Mouse (Mus musculus) heart, postnatal 14 days (tissue): ENCODE results near the gene Cdk8. TPM values are rescaled to one million over a fixed set of nuclear protein-coding genes. Genes with fewer than 3 reads are reported as not detected.

Source experiments
- DNase-seq, 2 experiments: peaks; one replicate each; pipeline ENCODE4 v3.0.0; 2021 to 2022
- intact Hi-C: fragments of 180-260 bp; cut with DNase I; formaldehyde crosslinking; loops from one replicate; pipeline ENCODE4 v1.15.1; 2025
- total RNA-seq, 2 experiments: library from RNA; stranded (reverse); gene quantifications; 2 replicates each; pipeline ENCODE4 v1.2.3; 2021

The Cdk8 gene
- total RNA-seq, 2 experiments from 2014 or later = 21.7 to 24.1 TPM

DNA sequence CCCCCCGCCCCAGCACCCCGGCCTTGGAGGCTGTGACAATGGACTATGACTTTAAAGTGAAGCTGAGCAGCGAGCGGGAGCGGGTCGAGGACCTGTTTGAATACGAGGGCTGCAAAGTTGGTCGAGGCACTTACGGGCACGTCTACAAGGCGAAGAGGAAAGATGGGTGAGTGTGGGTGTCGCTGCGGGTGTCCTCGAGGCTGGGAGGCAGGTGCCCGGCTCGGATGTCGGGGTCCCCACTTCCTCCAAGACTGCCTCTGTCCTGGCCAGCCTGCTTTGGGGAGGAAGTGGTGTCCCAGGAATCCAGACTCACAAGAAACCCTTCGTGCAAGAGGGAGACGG lies 596 bp downstream of the Cdk8 start:
- intact Hi-C loops = loop anchor here (10.0 kb wide), 1 partner anchor 53 kb away; no protein-coding TSS in a partner anchor
- no peak for DNase-seq

DNA sequence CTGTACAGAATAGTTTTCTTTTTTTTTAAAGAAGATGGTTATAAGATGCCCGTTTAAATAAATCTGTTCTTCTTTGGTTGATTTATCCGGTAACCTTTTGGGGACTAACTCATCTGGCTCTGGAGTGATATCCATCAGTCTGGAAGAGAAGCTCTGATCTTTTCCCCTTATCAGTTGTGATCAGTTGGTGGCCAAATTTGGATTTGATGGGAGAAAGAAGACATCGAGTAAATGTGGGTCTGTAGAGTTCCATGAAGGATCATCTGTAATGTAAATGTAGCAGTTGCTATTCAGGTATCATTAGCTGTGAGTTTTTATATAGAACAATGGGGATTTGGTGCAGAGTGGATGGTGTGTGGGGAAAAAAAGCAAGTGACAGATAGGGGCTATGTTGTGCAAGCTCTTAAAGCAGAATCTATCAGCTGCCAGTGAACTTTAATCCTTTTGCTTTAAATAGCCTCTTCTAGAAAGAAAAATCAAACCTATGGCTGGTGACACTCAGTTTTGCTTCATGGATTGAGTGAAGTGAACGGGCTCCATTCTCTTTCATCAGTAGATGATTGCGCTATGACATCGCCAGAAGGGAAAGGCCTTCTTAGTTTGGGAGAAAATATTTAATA lies 1.1 kb downstream of the Cdk8 start:
- no peak for DNase-seq
- intact Hi-C loops = loop anchor here (10.0 kb wide), 1 partner anchor 53 kb away; no protein-coding TSS in a partner anchor

DNA sequence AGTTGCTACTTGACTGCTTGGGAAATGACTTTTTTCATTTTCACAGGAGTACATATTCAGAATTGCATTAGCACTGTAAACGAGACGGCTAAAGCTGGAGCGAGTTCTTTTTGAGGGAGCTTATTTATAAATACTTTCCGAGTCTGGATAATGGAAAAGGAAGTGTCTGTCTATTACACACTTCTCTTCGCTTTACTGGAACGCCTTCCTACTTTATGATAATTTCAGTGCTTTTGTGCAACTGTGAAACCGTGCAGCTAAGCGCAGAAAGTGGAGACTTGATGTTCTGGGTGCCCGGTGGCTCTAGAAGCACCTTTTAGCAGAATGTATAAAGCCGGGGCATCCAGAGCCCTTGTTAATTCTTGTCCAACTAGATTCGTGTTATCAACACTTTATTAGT lies 1.8 kb downstream of the Cdk8 start:
- intact Hi-C loops = loop anchor here (10.0 kb wide), 1 partner anchor 52 kb away; no protein-coding TSS in a partner anchor
- DNase-seq = no peak

DNA sequence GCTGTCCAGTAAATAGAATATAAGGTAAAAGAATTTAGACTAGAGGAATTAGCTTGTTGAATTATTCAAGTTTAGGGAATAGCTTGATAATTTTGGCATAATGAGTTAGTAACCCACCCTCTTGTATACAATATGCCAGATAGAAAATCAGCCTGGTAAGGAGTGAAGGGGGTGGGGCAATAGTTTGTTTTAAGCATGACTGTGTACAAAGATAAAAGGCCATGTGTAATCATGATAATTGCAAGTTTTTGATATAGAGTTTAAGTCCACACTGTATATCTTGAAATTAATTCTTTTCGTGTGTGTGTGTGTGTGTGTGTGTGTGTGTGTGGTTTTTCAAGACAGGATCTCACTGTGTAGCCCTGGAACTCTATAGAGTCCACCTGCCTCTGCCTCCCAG lies 3.3 kb downstream of the Cdk8 start:
- no peak for DNase-seq
- intact Hi-C loops = loop anchor here (10.0 kb wide), 1 partner anchor 50 kb away; no protein-coding TSS in a partner anchor

DNA sequence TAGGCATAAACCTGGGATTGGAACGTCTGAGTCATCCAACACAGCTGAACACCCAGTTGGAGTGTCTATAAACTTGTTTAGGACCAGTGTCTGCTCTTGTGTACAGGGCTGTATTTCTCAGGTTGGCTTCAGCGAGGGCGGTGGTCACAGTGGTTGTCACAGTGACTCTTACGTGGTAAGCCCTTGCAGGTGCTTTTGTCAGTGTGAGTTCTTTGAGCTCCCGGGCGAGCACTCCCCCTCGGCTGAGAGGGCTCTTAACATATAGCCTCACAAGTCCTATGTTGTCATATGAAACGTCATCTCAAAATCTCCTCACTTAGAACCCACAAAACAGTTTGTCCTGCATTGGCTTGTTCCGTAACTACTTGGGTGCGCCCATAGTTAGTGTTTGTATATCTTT lies 7.2 kb downstream of the Cdk8 start:
- no peak for DNase-seq
- intact Hi-C loops = loop anchor here (10.0 kb wide), 1 partner anchor 47 kb away; no protein-coding TSS in a partner anchor

DNA sequence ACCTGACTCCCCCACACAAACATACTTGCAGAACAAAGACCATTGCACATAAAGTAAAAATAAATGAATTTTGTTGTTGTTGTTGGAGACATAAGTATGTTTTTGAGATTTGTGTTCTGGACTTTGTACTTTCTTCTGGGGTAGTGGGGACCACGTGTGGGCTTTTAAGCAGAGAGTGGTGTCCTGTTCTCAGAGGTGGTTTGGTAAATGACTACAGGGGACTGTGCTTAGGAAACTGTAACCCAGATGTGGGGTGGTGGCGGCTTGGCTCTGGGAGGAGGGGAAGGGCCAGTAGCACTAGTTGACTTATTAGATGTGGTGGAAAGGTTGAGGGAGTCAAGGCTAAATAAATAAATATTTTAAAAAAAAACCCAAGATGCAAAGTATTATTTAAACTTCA lies 9.7 kb downstream of the Cdk8 start:
- DNase-seq = no peak
- intact Hi-C loops = no loop called here

DNA sequence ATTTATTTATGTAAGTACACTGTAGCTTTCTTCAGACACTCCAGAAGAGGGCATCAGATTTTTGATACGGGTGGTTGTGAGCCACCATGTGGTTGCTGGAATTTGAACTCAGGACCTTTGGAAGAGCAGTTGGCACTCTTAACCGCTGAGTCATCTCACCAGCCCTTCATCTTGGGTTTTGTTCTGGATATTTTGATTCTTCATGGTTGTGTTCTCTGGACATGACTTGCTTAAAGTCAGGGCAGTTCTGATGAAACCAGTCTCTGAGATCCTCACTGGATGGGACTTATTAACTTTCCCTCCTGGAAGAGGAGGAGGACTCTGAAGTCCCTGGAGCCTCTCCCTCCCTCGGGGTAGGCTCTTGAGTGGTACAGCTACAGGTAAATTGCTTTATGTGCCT lies 10.2 kb downstream of the Cdk8 start:
- no peak for DNase-seq
- intact Hi-C loops = no loop called here

DNA sequence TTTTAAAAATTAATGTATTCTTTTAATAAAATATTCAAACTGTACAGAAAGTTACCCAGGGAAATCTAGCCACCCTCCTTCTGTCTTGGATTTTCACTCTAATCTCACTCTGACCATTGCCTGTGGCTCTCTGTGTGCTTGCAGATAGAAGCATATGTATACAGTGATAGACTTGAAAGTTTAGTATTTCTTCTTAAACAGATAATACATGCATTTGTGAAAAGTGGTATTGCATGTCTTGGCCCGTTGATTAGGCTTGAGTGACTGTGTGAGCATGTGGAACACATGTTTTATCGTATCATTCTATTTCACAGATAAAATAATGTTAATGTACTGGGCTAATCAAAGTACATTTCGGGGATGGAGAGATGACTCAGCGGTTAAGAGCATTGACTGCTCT lies 14.2 kb downstream of the Cdk8 start:
- intact Hi-C loops = no loop called here
- no peak for DNase-seq

DNA sequence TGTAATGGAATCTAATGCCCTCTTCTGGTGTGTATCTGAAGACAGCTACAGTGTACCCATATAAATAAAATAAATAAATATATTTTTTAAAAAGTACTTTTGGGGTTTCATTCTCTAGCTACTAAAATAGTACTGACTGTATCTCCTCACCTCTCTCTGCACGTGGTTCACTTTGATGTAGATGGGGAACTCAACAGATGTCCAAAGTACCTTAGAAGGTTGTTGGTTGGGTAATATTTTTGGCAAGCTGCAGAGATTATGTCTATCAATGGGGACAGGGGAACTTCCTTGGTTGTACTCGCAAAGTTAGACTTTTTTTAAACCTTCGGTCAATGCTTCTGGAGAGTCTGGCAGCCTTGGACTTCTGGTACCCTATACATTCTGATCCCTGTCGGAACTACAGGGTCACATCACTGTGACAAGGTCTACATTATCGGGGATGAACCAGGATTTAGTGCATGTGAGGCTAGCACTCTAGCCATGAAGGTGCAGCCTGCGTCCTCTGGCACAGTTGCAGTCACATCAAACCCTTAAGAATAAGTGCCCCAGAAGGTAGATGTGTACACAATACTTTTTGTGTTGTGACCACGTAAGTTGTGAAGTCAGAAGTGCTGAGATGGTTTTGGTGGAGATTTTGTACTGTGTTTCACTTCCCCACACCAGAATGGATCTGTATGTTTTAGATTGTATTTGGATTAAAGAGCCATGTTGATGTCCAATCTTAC lies 14.8 kb downstream of the Cdk8 start:
- intact Hi-C loops = no loop called here
- no peak for DNase-seq

DNA sequence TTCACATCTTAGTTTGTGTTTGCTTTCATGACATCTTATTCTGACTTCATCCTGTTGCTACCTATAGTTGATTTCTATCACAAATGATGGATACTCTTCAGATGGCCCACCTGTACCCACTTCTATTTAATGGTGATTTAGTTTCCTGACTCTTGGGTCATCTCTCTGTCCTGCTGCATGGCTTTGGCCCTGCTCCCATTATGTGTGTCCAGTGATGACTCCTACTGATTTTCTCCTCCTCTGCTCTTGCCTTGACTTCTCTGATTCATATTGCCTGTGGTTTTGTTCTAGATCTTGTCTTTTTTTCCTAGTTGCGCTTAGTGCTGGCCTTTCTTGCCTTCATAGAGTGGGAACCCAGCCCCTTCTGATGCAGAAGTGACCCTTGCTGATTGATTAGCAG lies 15.4 kb downstream of the Cdk8 start:
- no peak for DNase-seq
- intact Hi-C loops = no loop called here

DNA sequence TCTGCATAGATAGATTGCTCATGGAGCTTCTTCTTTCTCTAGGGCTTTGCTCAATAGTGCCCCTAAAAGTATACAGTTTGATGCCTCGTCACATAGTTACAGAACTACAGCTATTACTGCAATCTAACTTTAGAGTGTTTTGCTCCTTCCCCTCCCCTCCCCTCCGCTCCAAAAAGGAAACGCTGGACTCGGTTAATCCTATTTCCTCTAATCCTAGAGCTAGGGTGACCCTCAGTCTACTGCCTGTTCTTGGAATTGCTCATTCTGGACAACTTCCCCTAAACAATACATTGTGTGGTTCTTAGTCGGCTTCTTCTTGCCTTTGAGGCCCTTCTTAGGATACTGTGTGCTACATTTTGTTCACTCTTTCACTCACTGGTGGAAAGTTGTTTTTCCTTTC lies 16.7 kb downstream of the Cdk8 start:
- DNase-seq = no peak
- intact Hi-C loops = no loop called here

DNA sequence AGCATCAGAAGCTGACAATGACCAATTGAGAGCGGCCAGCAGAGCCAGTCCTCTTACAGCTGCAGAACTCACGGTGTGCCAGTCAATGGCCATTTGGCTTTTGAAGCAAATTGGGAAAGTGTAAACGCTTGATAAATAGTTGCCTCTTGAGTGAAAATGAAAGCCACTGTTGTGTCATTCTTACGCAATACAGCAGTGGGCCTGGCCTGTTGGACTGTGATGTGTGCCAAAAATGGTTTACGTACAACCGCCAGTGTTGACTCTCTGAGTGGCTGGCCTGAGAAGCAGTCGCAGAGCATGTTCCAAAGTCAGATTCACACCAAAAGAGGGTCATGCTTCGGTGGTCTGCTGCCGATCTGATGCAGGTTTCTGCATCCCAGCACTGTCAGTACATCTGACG lies 17.7 kb downstream of the Cdk8 start:
- intact Hi-C loops = no loop called here
- DNase-seq = no peak

DNA sequence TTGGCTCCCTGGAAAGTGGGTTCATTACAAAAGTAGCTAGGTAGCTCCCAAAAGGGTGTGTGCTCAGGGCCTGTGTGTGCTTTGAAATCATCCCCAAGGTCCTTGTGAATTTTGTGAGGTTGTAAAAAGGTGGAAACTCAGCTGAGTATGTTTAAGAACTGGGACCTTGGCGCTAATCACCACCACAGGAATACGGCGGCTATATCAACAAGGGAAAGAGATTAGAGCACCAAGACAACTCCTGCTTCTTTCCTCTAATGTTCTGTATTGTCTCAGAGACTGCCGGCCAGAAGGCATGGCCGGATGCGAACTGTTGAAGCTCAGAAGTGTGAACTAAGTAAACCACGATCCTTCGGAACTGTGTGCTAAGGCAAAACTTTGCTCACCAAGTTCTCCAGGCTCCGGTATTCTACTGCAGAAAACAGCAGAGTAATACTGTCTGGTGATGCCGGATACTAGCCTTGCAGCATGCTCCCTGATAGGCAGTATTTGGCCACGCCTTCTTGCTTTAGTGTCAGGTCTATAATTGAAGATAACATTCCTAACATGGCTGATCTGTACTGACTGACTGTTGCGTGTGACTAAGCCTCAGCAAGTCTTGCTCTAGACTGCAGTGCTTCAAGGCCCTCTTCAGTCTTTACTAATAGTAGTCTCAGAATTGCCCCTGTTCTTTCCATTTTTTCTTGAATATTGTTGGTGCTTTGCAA lies 19.5 kb downstream of the Cdk8 start:
- intact Hi-C loops = no loop called here
- no peak for DNase-seq

DNA sequence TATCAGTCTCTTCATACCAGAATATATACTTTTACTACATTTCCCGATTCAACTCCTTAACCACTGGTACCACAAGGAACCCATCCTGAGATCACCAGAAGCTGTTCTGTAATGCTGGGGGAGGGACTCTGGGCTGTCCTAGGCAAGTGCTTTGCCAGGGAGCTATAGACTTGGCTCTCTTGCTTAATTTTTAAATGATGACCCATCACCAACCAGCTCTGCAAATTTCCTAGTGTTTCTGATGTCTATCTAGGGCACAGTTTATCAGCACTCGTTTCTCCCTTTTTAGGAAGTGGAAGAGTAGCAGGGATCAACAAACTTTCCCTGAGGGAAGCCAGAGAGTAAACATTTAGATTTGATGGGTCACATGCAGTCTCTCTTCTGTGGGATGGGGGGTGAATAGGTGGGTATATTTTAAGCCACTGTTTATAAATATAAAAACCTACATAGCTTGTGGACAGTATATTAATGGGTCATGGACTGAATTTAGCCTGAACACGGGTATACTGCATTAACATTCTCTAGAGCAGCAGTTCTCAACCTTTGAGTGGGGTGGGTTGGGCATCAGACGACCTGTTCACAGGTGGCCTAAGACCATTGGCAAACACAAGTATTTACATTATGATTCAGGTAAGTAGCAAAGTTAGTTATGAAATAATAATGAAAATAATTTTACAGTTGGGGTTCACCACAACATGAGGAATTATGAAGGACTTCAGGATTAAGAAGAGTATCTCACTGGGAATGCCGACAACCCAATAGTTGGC lies 20.8 kb downstream of the Cdk8 start:
- intact Hi-C loops = no loop called here
- no peak for DNase-seq

DNA sequence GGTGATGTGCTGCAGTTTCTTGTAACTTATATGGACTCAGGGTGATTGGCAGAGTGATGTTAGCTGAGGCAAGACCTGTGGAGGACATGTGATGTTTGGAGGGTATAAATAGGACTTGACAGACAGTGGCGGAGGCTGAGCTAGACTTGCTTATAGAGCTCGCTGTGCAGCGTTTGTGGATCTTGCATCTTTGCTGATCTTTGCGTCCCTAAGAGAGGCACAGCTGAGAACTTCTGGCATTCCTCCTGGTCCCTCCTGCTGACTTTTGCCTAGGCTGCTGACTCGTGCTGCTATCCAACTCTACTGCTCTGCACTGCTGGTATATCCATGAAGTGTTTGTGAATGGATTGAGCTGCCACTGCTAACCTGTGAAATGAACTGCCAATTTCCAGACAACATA lies 22.6 kb downstream of the Cdk8 start:
- intact Hi-C loops = no loop called here
- DNase-seq = no peak

DNA sequence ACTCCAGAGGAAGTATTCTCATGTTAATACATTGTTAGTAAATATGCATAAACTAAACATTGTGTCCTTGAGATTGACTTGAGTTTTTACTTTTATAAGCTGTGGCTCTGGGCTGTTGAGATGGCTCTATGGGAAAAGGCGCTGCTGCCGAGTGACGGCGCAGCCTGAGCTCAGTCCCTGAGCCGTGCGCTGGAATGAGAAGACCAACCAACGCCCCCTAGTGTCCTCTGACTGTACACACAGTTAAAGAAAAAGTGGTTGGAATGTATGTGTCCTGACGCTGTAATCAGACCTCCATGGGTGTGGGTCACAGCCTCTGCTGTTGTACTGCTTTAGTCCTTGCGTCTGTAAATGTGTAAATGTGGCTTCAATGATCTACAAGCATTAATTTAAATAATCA lies 29.0 kb downstream of the Cdk8 start:
- intact Hi-C loops = no loop called here
- DNase-seq = no peak

DNA sequence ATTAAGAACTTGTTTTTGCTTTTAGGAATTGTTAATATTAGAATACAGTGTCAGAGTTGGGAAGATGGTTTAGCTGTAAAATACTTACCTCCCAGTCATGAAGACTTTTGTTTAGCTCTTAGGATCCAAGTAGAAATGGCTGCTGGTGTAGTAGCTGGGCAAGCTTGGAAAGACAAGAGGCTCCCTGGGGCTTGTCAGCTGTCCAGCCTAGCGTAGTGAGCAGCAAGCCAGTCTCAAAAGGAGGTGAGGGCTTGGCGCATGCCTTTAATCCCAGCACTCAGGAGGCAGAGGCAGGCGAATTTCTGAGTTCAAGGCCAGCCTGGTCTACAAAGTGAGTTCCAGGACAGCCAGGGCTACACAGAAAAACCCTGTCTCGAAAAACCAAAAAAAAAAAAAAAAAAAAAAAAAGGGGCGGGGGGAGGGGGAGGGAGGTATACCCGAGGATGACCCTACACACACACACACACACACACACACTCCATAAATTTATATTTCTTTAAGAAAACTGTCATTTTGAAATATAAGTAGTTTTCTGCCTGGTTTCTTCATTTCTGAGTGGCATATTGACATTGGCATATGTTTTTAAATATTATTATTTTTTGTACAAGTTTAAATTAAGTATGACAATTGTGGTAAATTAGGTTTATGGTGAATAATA lies 35.0 kb downstream of the Cdk8 start:
- intact Hi-C loops = no loop called here
- no peak for DNase-seq

DNA sequence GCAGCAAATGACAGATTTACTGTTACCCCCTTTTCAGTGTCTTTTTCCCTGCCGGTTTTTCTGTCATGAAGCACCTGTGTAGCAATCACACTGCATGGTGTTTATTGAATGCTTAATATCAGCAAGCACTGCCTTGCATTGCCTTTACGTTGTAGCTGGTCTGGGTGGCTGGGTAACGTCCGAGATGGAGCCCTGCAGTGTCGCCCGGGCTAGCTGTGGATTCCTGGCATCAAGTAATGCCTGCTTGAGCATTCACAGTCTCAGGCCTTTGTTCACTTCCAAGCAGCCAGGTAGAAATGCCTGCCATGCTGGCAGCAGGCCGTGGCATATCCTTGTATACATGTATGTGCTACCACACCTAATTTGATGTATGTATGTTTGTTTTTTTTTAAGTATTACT lies 36.7 kb downstream of the Cdk8 start:
- no peak for DNase-seq

DNA sequence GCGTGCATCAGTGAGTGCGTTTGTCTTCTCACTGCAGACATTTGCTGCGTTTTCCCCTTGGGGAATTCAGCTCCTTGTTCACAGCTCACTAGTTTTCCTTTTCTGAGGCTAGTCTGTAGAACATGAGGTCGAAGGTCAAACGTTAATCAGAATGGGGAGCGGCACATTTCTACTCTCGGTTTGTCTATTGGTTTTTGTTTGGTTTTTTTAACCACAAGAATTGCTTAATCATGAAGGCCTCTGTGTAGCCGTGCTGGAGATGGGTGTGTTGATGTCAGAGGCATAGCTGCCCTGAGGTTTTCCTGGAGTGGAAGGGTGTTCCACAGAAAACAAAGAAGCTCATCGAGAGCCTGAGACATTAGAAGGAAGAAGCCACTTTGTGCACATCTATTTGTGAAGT lies 39.6 kb downstream of the Cdk8 start:
- intact Hi-C loops = no loop called here
- DNase-seq = no peak

More for the DNA sequence above, 36.7 kb downstream of the Cdk8 start:
- intact Hi-C loops = no loop called here

DNA sequence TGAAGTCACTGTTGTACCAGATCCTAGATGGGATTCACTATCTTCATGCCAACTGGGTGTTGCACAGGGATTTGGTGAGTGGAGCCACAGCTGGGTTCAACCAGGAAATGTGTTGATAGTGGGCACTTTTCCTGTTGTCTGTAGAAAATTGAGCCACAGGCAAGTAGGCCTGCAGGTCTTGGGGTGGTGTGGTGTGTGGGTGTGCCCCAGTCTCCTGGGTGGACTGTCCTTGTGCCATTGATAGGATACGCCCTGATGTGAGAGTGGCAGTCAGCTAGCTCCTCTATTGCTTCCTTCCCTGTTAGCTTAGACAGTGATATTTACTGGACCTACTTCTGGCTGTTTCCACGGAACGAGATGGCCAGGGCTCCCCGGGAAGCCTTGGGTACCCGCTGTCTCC lies 40.6 kb downstream of the Cdk8 start:
- DNase-seq = no peak
- intact Hi-C loops = no loop called here

DNA sequence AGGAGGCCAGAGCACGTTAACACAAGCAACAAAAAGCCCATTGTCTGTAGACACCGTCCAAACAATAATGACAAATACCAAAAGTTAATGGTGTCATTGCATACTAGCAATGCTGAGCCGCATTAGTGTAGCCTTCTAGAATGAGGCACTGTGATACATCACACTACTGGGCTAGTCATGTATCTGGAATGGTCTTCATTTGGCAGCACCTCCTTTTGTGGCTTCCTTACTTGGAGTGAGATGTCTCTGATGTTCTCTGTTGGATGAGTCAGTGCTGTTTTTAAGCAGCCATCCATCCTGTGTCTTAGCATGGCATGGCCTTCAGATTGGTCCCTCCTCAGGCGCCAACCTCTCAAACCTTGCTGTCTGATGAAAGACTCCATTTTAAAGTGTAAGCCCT lies 42.1 kb downstream of the Cdk8 start:
- DNase-seq = no peak
- intact Hi-C loops = no loop called here
